Mouse (Mus musculus) lung, adult 2 months (tissue): ENCODE measurements around the gene Sun2.

Experiments used
- CTCF ChIP-seq: fragments of 200-500 bp; IDR thresholded peaks from 2 replicates; pipeline ENCODE4 v1.5.1; 2011; ENCODE audit warnings: mild to moderate bottlenecking, low read length, control low read depth; ENCODE audit not compliant: insufficient read depth
- POLR2A ChIP-seq: fragments of 200-500 bp; IDR thresholded peaks from 2 replicates; pipeline ENCODE4 v1.6.1; 2011; ENCODE audit warnings: low read depth, mild to moderate bottlenecking, control low read depth, low read length, borderline replicate concordance; ENCODE audit errors: extremely low read depth

GRCm38 (mm10) chr15:79728311-79728710 is 14.0 kb downstream of the Sun2 start:
- no peak for TF ChIP-seq POLR2A
- no peak for TF ChIP-seq CTCF
